Mouse (Mus musculus) forebrain, embryonic 16.5 days (tissue): Measurements from ENCODE around the gene Col5a2. TPM values are rescaled to one million over a fixed set of nuclear protein-coding genes. Genes with fewer than 3 reads are reported as not detected.

Experiments
- ATAC-seq: fragments of 200-750 bp; cut with Nextera tagmentation; 2 replicates; pipeline ENCODE4 v1.8.0; 2017; ENCODE audit warnings: mild to moderate bottlenecking, moderate library complexity
- H3K27ac ChIP-seq: fragments of 300-500 bp; sonication (generic); 2 replicates; pipeline ENCODE4 v1.5.1; 2014; ENCODE audit warnings: low read length, control low read depth
- H3K27me3 ChIP-seq: fragments of 300-500 bp; sonication (generic); replicated peaks from 2 replicates; pipeline ENCODE4 v1.6.1; 2014; ENCODE audit warnings: low read length; ENCODE audit not compliant: control insufficient read depth, insufficient read depth
- H3K36me3 ChIP-seq: fragments of 300-500 bp; sonication (generic); 2 replicates; pipeline ENCODE4 v1.6.1; 2014; ENCODE audit not compliant: control insufficient read depth, insufficient read depth
- H3K4me1 ChIP-seq: fragments of 300-500 bp; sonication (generic); replicated peaks from 2 replicates; pipeline ENCODE4 v1.6.1; 2014; ENCODE audit warnings: low read length; ENCODE audit not compliant: control insufficient read depth, insufficient read depth
- H3K4me2 ChIP-seq: fragments of 300-500 bp; sonication (generic); 2 replicates; pipeline ENCODE4 v1.6.1; 2014; ENCODE audit warnings: mild to moderate bottlenecking, low read length, control low read depth
- H3K4me3 ChIP-seq: fragments of 300-500 bp; sonication (generic); replicated peaks from 2 replicates; pipeline ENCODE4 v1.5.1; 2014; ENCODE audit warnings: mild to moderate bottlenecking, low read length, control low read depth
- H3K9ac ChIP-seq: fragments of 300-500 bp; sonication (generic); replicated peaks from 2 replicates; pipeline ENCODE4 v1.6.1; 2014; ENCODE audit warnings: low read depth, low read length, control low read depth
- H3K9me3 ChIP-seq: fragments of 300-500 bp; sonication (generic); 2 replicates; pipeline ENCODE4 v1.6.1; 2016; ENCODE audit warnings: low read length; ENCODE audit not compliant: control insufficient read depth
- WGBS: fragments of 180-500 bp; shearing (Covaris S2); extraction: QIAGEN DNeasy Blood & Tissue Kit; methylation state at CpG from one replicate; pipeline ENCODE4 v1.1.7; 2014; 5-methylcytosine and 5-hydroxymethylcytosine counted together
- polyA plus RNA-seq: library from polyadenylated mRNA; unstranded; fragments of >200 nt; fragmentation: Nextera tagmentation; extraction: Ambion mirVana; gene quantifications from 2 replicates; pipeline ENCODE4 v1.2.1, GENCODE M21; 2015

Gene Col5a2
- polyA plus RNA-seq, 1 experiment from 2014 or later: 8.6 TPM

DNA sequence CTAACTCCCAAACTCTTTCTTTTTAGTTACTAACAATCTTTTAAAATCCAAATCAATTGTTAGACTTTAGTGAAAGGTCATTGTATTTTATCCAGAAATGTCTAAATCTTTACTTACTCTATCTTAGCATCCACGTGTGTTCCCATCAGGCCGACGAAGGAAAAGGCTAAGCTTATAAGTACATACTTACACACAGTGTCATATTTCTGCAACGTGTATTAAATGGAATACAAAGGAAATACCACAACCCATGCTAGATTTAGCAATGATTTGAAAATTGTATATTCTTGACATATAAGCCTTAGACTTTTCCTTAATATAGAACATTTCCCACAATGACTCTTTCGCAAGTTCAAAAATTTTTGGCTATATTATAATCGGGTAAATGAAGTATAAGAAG, 2.6 kb downstream of the Col5a2 start:
- H3K4me1 ChIP-seq: peaks cover 9% of the 10 kb centered on the region
- no peak for ATAC-seq
- H3K27me3 ChIP-seq: no peaks in the 10 kb centered on the region
- no peaks in the 10 kb centered on the region for H3K36me3 ChIP-seq
- WGBS: 87% methylated on average over 6 of the region's 6 CpGs
- H3K9me3 ChIP-seq: no peaks in the 10 kb centered on the region
- H3K4me3 ChIP-seq: no peak overlapping the region
- H3K9ac ChIP-seq: no peak overlapping the region
- H3K4me2 ChIP-seq: no peak overlapping the region
- no peak overlapping the region for H3K27ac ChIP-seq

DNA sequence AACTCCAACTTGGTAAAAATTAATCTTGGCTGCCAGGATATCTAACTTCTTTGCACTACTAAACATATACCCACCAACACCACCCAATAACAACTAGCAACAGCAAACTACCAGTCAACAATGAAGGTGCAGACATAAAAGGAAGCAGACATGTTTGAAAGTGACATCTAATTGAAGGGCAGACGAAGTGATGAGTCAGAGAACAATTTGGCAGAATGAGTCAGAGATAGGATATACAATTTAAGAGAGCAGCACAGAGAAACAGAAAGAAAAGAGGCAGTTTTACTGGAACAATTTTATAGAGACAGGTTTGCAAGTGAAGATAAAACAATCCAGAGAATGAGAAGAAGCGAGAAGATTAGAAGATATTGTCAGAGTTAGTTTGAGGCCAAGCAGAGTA, 8.1 kb downstream of the Col5a2 start:
- no peak overlapping the region for H3K4me3 ChIP-seq
- no peaks in the 10 kb centered on the region for H3K27me3 ChIP-seq
- H3K9me3 ChIP-seq: no peaks in the 10 kb centered on the region
- H3K36me3 ChIP-seq: no peaks in the 10 kb centered on the region
- H3K4me1 ChIP-seq: no peaks in the 10 kb centered on the region
- no peak overlapping the region for H3K9ac ChIP-seq
- no peak overlapping the region for H3K27ac ChIP-seq
- 88% methylated on average over 2 of the region's 2 CpGs for WGBS
- ATAC-seq: no peak
- no peak overlapping the region for H3K4me2 ChIP-seq

DNA sequence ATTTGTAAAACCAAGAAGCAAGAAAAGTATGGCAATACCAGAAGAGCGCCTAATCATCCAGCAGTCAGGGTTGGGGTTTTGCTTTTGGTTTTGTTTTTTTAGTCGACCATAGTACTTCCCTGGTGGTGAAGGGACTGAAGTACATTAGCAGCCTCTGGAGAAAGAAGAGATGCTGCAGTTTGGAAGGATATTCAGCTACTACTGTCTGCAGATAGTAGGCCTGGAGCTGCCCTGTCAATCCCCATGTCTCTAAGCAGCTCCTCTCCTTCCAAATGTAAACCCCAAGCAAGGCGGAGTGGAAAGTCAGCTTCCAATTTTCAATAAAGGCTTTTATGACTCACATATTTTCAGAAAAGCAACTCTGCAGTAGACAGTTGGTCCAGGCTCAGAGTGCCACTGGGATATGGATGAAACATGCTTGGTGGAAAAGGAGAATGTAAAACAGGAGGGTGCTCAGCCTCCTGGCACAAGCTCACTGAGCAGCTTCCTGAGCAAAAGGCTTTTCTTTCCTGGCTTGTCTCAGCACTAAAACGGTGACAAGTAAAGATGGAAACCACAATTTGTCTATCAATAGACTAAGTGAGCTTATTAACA, 10.9 kb downstream of the Col5a2 start:
- no peak for ATAC-seq
- 85% methylated on average over 4 of the region's 4 CpGs for WGBS
- Histone ChIP-seq H3K36me3 (no peaks in the 10 kb centered on the region), H3K27ac (no peak overlapping the region), H3K4me2 (no peak overlapping the region), H3K4me1 (no peaks in the 10 kb centered on the region), H3K9ac (no peak overlapping the region), H3K9me3 (no peaks in the 10 kb centered on the region), H3K4me3 (no peak overlapping the region), H3K27me3 (no peaks in the 10 kb centered on the region)

DNA sequence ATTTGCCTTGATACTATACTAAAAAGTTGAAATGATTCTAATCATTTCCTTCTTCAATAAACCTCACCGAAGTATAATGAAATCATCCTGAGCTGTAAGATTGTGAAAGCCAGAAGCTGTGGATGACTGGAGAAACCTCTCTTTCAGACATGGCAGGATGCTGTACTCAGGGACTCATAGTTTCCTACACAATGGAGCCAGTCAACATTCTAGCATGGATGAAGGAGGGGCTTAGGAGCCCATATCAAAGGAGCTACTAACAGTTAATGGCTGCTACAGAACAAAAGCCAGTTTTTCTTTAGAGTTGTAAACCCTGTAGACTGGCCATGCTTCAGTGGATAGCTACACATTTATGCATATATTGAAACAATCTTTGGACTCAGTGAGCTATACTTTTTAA, 12.6 kb downstream of the Col5a2 start:
- H3K4me2 ChIP-seq: no peak overlapping the region
- H3K9ac ChIP-seq: no peak overlapping the region
- 83% methylated on average over 1 of the region's 1 CpGs for WGBS
- H3K4me3 ChIP-seq: no peak overlapping the region
- H3K27ac ChIP-seq: no peak overlapping the region
- H3K27me3 ChIP-seq: no peaks in the 10 kb centered on the region
- no peak for ATAC-seq
- H3K4me1 ChIP-seq: no peaks in the 10 kb centered on the region
- no peaks in the 10 kb centered on the region for H3K36me3 ChIP-seq
- no peaks in the 10 kb centered on the region for H3K9me3 ChIP-seq

DNA sequence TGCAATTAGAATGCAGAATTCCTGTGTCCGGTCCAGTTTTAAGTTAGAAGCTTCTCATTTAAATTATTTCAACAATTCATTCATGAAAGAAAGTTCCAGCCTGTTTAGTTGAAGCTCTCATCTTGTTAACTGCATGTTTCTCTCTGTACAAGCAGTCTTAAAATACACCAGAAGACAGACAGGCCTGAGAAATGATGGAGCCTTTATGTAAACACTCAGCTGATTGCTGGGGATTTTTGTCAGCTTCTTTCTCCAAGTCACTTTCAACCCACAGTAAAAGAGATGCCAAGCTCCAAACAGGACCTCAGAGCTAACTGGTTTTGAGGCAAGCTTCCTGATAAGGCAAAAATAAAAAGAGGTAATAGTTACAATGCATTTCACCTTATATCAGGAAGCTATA, 14.8 kb downstream of the Col5a2 start:
- no peak overlapping the region for H3K4me2 ChIP-seq
- no peak overlapping the region for H3K27ac ChIP-seq
- no peak for ATAC-seq
- no peak overlapping the region for H3K9ac ChIP-seq
- H3K4me1 ChIP-seq: no peaks in the 10 kb centered on the region
- no peaks in the 10 kb centered on the region for H3K36me3 ChIP-seq
- 91% methylated on average over 1 of the region's 1 CpGs for WGBS
- H3K9me3 ChIP-seq: no peaks in the 10 kb centered on the region
- no peak overlapping the region for H3K4me3 ChIP-seq
- H3K27me3 ChIP-seq: no peaks in the 10 kb centered on the region

DNA sequence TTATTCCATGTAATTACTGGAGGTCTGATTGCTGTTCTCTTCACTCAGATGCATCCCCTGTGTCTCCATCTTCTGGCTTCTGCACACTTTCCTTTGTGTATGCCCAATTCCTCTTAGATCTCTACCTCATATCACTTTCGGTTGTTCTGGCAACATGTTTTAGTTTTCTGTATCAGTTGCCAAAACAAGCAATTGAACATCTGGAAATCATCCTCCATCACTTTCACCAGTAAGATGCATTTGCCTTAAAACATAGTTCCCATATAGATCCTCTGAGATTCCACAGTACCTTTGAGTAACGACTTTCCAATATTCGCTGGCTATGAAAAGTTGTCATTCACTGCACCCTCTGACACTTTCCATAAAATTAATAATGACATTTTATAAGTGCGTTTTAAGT, 20.1 kb downstream of the Col5a2 start:
- Histone ChIP-seq H3K4me1 (no peaks in the 10 kb centered on the region), H3K36me3 (no peaks in the 10 kb centered on the region)

DNA sequence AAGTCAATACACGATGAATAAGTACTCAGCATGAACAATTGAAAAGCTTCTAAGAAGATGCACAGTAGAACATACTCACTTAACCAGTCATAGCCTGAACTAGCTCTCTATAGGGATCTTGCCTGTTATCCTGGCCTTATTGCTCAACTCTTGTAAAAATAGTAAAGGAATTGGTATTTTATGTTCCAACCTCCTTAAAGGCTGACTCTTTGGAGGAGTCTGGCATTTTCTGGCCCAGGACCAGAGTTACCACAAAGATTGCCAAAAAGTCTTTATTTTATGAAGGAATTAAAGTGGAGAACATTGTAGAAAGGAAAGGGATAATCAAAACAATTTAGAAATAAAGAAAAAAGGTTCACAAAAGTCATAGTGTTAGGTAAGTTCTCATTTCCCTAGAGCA, 21.2 kb downstream of the Col5a2 start:
- Histone ChIP-seq H3K9ac (no peak overlapping the region), H3K4me2 (no peak overlapping the region), H3K27me3 (no peaks in the 10 kb centered on the region), H3K4me3 (no peak overlapping the region), H3K9me3 (no peaks in the 10 kb centered on the region), H3K4me1 (no peaks in the 10 kb centered on the region), H3K36me3 (no peaks in the 10 kb centered on the region), H3K27ac (no peak overlapping the region)
- no peak for ATAC-seq
- WGBS: 100% methylated on average over 1 of the region's 1 CpGs

More for the DNA sequence above, 20.1 kb downstream of the Col5a2 start:
- Histone ChIP-seq H3K4me3 (no peak overlapping the region), H3K4me2 (no peak overlapping the region), H3K9ac (no peak overlapping the region), H3K9me3 (no peaks in the 10 kb centered on the region), H3K27ac (no peak overlapping the region), H3K27me3 (no peaks in the 10 kb centered on the region)
- 95% methylated on average over 4 of the region's 4 CpGs for WGBS
- ATAC-seq: no peak

DNA sequence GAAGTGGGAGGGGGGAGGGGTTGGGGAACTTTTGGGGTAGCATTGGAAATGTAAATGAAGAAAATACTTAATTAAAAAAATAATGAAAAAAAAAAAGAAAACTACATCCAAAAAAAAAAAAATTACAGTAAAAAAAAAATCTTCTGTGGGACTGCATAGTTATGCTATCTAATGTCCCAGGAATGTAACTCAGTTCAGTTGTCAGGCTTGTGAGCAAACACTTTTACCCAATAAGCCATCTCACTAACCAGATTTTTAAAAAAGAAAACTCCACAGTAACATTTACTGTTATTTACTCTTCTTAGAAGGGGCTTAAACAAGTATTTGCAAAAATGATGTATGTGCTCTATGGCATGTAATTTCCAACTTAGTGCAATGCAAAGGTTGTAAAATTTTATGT, 24.0 kb downstream of the Col5a2 start:
- Histone ChIP-seq H3K4me2 (no peak overlapping the region), H3K36me3 (no peaks in the 10 kb centered on the region), H3K27me3 (no peaks in the 10 kb centered on the region), H3K9ac (no peak overlapping the region), H3K4me3 (no peak overlapping the region), H3K27ac (no peak overlapping the region), H3K4me1 (no peaks in the 10 kb centered on the region), H3K9me3 (no peaks in the 10 kb centered on the region)
- ATAC-seq: no peak

DNA sequence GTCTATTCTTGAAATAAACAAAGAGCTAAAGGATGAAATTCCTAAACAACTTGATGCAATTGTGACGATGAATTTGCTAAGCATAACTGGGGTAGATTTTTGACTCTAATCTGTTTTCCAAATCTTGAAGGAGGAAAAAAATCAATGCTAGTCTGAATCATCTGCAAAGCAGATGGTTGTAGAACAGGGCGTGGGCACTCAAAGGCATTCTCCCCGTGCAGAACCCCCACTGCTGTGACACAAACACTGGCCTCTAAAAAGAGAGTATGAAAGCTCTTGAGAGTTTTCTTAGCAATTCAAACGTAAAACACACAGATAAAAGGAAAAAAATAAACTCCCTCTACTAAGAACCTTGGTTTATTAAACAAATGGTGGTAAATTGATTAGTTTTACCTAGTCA, 30.3 kb downstream of the Col5a2 start:
- no peaks in the 10 kb centered on the region for H3K27me3 ChIP-seq
- no peak overlapping the region for H3K4me2 ChIP-seq
- 56% methylated on average over 4 of the region's 4 CpGs for WGBS
- no peak overlapping the region for H3K27ac ChIP-seq
- ATAC-seq: no peak
- H3K4me1 ChIP-seq: no peaks in the 10 kb centered on the region
- H3K9me3 ChIP-seq: no peaks in the 10 kb centered on the region
- H3K4me3 ChIP-seq: no peak overlapping the region
- no peak overlapping the region for H3K9ac ChIP-seq
- no peaks in the 10 kb centered on the region for H3K36me3 ChIP-seq

DNA sequence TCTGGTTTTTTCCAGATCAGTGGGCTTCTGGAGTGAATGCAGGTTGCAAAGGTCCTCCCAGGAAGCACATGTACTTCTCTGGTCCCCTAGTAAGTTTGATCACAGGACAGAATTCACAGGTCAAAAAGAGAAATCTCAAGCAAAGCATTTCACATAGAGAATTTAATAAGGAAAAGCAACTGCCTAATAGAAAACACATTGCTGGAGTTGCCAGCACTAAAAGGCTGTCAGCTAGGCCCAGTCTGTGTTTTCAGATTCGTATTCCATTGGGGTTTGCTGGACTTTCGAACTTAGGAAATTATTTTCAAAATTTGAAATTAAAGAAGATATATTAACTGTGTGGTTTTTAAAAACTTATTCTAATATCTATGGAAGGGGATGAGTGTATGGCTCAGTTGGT, 42.3 kb downstream of the Col5a2 start:
- Histone ChIP-seq H3K9ac (no peak overlapping the region), H3K36me3 (no peaks in the 10 kb centered on the region)

More for the DNA sequence above, 42.3 kb downstream of the Col5a2 start:
- H3K27me3 ChIP-seq: no peaks in the 10 kb centered on the region
- no peak for ATAC-seq
- no peaks in the 10 kb centered on the region for H3K4me1 ChIP-seq
- no peak overlapping the region for H3K27ac ChIP-seq
- H3K4me2 ChIP-seq: no peak overlapping the region
- no peaks in the 10 kb centered on the region for H3K9me3 ChIP-seq
- 93% methylated on average over 2 of the region's 2 CpGs for WGBS
- H3K4me3 ChIP-seq: no peak overlapping the region
